Mouse (Mus musculus) C2C12 (cell line): ENCODE measurements around the gene Neu4.
"Not testable (repeated sequence)": the region's sequence is repeated elsewhere in the genome, so short reads cannot be mapped to it uniquely, and the experiment has no call there.

ENCODE experiments used
- CEBPB ChIP-seq: IDR thresholded peaks from one replicate; pipeline ENCODE4 v1.6.1; 2011; ENCODE audit warnings: low read depth, mild to moderate bottlenecking, control low read depth, moderate library complexity
- CTCF ChIP-seq: IDR thresholded peaks from one replicate; pipeline ENCODE4 v1.5.1; 2011; ENCODE audit not compliant: control insufficient read depth, insufficient read depth, insufficient read length
- MAX ChIP-seq: IDR thresholded peaks from one replicate; pipeline ENCODE4 v1.6.1; 2011; ENCODE audit warnings: mild to moderate bottlenecking, control low read depth
- MYOD1 ChIP-seq: IDR thresholded peaks from one replicate; pipeline ENCODE4 v1.6.1; 2011; ENCODE audit warnings: low read depth; ENCODE audit not compliant: control insufficient read depth, insufficient read length
- MYOG ChIP-seq: IDR thresholded peaks from one replicate; pipeline ENCODE4 v1.6.1; 2011; ENCODE audit not compliant: control insufficient read depth, insufficient read length; ENCODE audit errors: extremely low read depth

DNA sequence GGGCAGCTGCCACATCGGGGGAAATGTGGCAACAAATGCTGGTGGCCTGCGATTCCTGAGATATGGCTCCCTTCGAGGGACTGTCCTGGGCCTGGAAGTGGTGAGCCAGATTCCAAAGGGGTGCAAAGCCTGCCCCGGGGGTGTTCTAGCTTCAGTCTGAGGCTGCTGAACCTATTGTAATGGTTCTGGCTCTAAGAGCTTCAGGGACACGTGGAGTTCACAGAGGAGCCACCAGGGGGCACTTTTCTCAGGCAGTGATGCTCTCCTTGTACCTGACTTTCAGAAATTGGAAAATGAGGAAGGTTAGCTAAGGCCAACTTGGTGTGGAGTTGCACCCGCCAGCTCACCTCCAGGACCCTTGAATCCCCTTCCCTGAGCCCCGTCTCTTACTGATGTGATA is 42.0 kb upstream of the Neu4 start:
- not testable (repeated sequence) for TF ChIP-seq MAX, CTCF, MYOD1, MYOG, CEBPB
